Mouse (Mus musculus) intestine, embryonic 14.5 days (tissue): ENCODE measurements around the gene Patz1. TPM values are rescaled to one million over a fixed set of nuclear protein-coding genes. Genes with fewer than 3 reads are reported as not detected.

Experiments used
- ATAC-seq: fragments of 200-750 bp; cut with Nextera tagmentation; replicated peaks from 2 replicates; pipeline ENCODE4 v1.8.0; 2017; ENCODE audit warnings: low read depth, moderate number of reproducible peaks, moderate TSS enrichment, moderate library complexity; ENCODE audit not compliant: low FRiP score, low TSS enrichment
- DNase-seq: peaks from one replicate; pipeline ENCODE4 v3.0.0-alpha.2; 2018; ENCODE audit warnings: low spot score
- H3K27ac ChIP-seq: fragments of 300-500 bp; sonication (generic); 2 replicates; pipeline ENCODE4 v1.5.1; 2014; ENCODE audit warnings: low read depth, mild to moderate bottlenecking, control low read depth
- H3K27me3 ChIP-seq: fragments of 300-500 bp; sonication (generic); replicated peaks from 2 replicates; pipeline ENCODE4 v1.6.1; 2014; ENCODE audit warnings: low read length, control low read depth; ENCODE audit not compliant: control insufficient read depth, insufficient read depth
- H3K36me3 ChIP-seq: fragments of 300-500 bp; sonication (generic); 2 replicates; pipeline ENCODE4 v1.6.1; 2014; ENCODE audit warnings: low read length, control low read depth; ENCODE audit not compliant: control insufficient read depth, insufficient read depth
- H3K4me1 ChIP-seq: fragments of 300-500 bp; sonication (generic); replicated peaks from 2 replicates; pipeline ENCODE4 v1.6.1; 2014; ENCODE audit warnings: low read length, control low read depth, mixed read lengths; ENCODE audit not compliant: control insufficient read depth, insufficient read depth
- H3K4me2 ChIP-seq: fragments of 300-500 bp; sonication (generic); 2 replicates; pipeline ENCODE4 v1.6.1; 2014; ENCODE audit warnings: low read length
- H3K4me3 ChIP-seq: fragments of 300-500 bp; sonication (generic); 2 replicates; pipeline ENCODE4 v1.5.1; 2014; ENCODE audit warnings: low read depth, low read length, control low read depth, mixed read lengths
- H3K9ac ChIP-seq: fragments of 300-500 bp; sonication (generic); 2 replicates; pipeline ENCODE4 v1.6.1; 2014; ENCODE audit warnings: mild to moderate bottlenecking, low read length
- H3K9me3 ChIP-seq: fragments of 300-500 bp; sonication (generic); 2 replicates; pipeline ENCODE4 v1.6.1; 2016; ENCODE audit warnings: low read length, control low read depth; ENCODE audit not compliant: control insufficient read depth
- WGBS: fragments of 180-500 bp; shearing (Covaris S2); extraction: QIAGEN DNeasy Blood & Tissue Kit; methylation state at CpG from one replicate; pipeline ENCODE4 v1.1.7; 2014; 5-methylcytosine and 5-hydroxymethylcytosine counted together
- polyA plus RNA-seq: library from polyadenylated mRNA; unstranded; fragments of >200 nt; fragmentation: Nextera tagmentation; extraction: Ambion mirVana; gene quantifications from 2 replicates; pipeline ENCODE4 v1.2.1, GENCODE M21; 2014

The Patz1 gene
- polyA plus RNA-seq, 1 experiment from 2014 or later = 50.6 TPM

GRCm38 (mm10) chr11:3289803-3290639 is 1.3 kb downstream of the Patz1 start:
- Histone ChIP-seq H3K9me3 (no peaks in the 10 kb centered on the region), H3K4me2 (peak overlapping the region; percentile 95), H3K36me3 (peaks cover 19% of the 10 kb centered on the region), H3K9ac (peak overlapping the region; percentile 98), H3K27ac (peak overlapping the region; percentile 100), H3K4me3 (peak overlapping the region; percentile 81), H3K4me1 (peaks cover 28% of the 10 kb centered on the region), H3K27me3 (no peaks in the 10 kb centered on the region)
- WGBS = under 1% methylated on average over 68 of the region's 92 CpGs
- peak; percentile 94 for DNase-seq
- peak; percentile 61 for ATAC-seq

- Histone ChIP-seq H3K27ac (peak overlapping the region; percentile 100), H3K36me3 (peaks cover 26% of the 10 kb centered on the region), H3K4me1 (peaks cover 30% of the 10 kb centered on the region), H3K4me3 (peak overlapping the region; percentile 81), H3K9me3 (no peaks in the 10 kb centered on the region), H3K4me2 (peak overlapping the region; percentile 95), H3K9ac (peak overlapping the region; percentile 98), H3K27me3 (no peaks in the 10 kb centered on the region)
- ATAC-seq = no peak
- WGBS = 0% methylated on average over 50 of the region's 50 CpGs
- DNase-seq = peak; percentile 76
Observed at GRCm38 (mm10) chr11:3290640-3291310, 2.1 kb downstream of the Patz1 start.

- H3K9ac ChIP-seq = peak overlapping the region; percentile 98
- peaks cover 34% of the 10 kb centered on the region for H3K36me3 ChIP-seq
- peak overlapping the region; percentile 95 for H3K4me2 ChIP-seq
- peak overlapping the region; percentile 81 for H3K4me3 ChIP-seq
- H3K27ac ChIP-seq = peak overlapping the region; percentile 100
- H3K27me3 ChIP-seq = no peaks in the 10 kb centered on the region
- ATAC-seq = no peak
- WGBS = 1% methylated on average over 26 of the region's 26 CpGs
- no peaks in the 10 kb centered on the region for H3K9me3 ChIP-seq
- DNase-seq = peak; percentile 75
- peaks cover 34% of the 10 kb centered on the region for H3K4me1 ChIP-seq
Observed at GRCm38 (mm10) chr11:3291311-3292061, 2.8 kb downstream of the Patz1 start.

GRCm38 (mm10) chr11:3292062-3292421 is 3.4 kb downstream of the Patz1 start:
- peak overlapping the region; percentile 81 for H3K4me3 ChIP-seq
- WGBS = 2% methylated on average over 8 of the region's 8 CpGs
- H3K27me3 ChIP-seq = no peaks in the 10 kb centered on the region
- DNase-seq (peak; percentile 89), ATAC-seq (0 out of 2 replicates have a peak, but pooled peaks have one; percentile 7)
- peak overlapping the region; percentile 95 for H3K4me2 ChIP-seq
- peak overlapping the region; percentile 100 for H3K27ac ChIP-seq
- H3K4me1 ChIP-seq = peaks cover 32% of the 10 kb centered on the region
- H3K36me3 ChIP-seq = peaks cover 39% of the 10 kb centered on the region
- peak overlapping the region; percentile 98 for H3K9ac ChIP-seq
- no peaks in the 10 kb centered on the region for H3K9me3 ChIP-seq

GRCm38 (mm10) chr11:3292711-3293249 is 4.1 kb downstream of the Patz1 start:
- ATAC-seq (no peak), DNase-seq (peak; percentile 74)
- peak overlapping the region; percentile 100 for H3K27ac ChIP-seq
- peak overlapping the region; percentile 95 for H3K4me2 ChIP-seq
- peak overlapping the region; percentile 81 for H3K4me3 ChIP-seq
- peaks cover 46% of the 10 kb centered on the region for H3K36me3 ChIP-seq
- 2% methylated on average over 8 of the region's 8 CpGs for WGBS
- H3K9ac ChIP-seq = peak overlapping the region; percentile 98
- H3K4me1 ChIP-seq = peaks cover 26% of the 10 kb centered on the region
- H3K9me3 ChIP-seq = no peaks in the 10 kb centered on the region
- H3K27me3 ChIP-seq = no peaks in the 10 kb centered on the region

GRCm38 (mm10) chr11:3293361-3293760 is 4.7 kb downstream of the Patz1 start:
- peak overlapping the region; percentile 98 for H3K9ac ChIP-seq
- 42% methylated on average over 4 of the region's 4 CpGs for WGBS
- H3K4me3 ChIP-seq = peak overlapping the region; percentile 81
- H3K27me3 ChIP-seq = no peaks in the 10 kb centered on the region
- peaks cover 52% of the 10 kb centered on the region for H3K36me3 ChIP-seq
- H3K27ac ChIP-seq = no peak overlapping the region
- H3K9me3 ChIP-seq = no peaks in the 10 kb centered on the region
- H3K4me1 ChIP-seq = peaks cover 20% of the 10 kb centered on the region
- DNase-seq (no peak), ATAC-seq (no peak)
- H3K4me2 ChIP-seq = peak overlapping the region; percentile 95

GRCm38 (mm10) chr11:3294641-3295040 is 6.0 kb downstream of the Patz1 start:
- Histone ChIP-seq H3K36me3 (peaks cover 65% of the 10 kb centered on the region), H3K4me2 (no peak overlapping the region), H3K27ac (no peak overlapping the region), H3K9ac (no peak overlapping the region), H3K9me3 (no peaks in the 10 kb centered on the region), H3K4me3 (no peak overlapping the region), H3K27me3 (no peaks in the 10 kb centered on the region), H3K4me1 (peaks cover 20% of the 10 kb centered on the region)
- no peak for ATAC-seq
- DNase-seq = no peak
- WGBS = 88% methylated on average over 2 of the region's 2 CpGs

GRCm38 (mm10) chr11:3296056-3296455 is 7.4 kb downstream of the Patz1 start:
- H3K4me3 ChIP-seq = no peak overlapping the region
- no peak overlapping the region for H3K4me2 ChIP-seq
- ATAC-seq (no peak), DNase-seq (no peak)
- no peaks in the 10 kb centered on the region for H3K27me3 ChIP-seq
- no peak overlapping the region for H3K9ac ChIP-seq
- H3K27ac ChIP-seq = no peak overlapping the region
- H3K4me1 ChIP-seq = peaks cover 20% of the 10 kb centered on the region
- H3K36me3 ChIP-seq = peaks cover 79% of the 10 kb centered on the region
- H3K9me3 ChIP-seq = no peaks in the 10 kb centered on the region
- 57% methylated on average over 5 of the region's 5 CpGs for WGBS
